Mouse (Mus musculus) c-Kit-positive CD71-negative TER-119-negative erythroid progenitor cells, embryonic 14.5 days (primary cell): Measurements from ENCODE around the gene Ptger2.

Experiments used
- DNase-seq: peaks from one replicate; pipeline ENCODE4 v3.0.0-alpha.2; 2013; ENCODE audit warnings: low read depth

Gene Ptger2

DNA sequence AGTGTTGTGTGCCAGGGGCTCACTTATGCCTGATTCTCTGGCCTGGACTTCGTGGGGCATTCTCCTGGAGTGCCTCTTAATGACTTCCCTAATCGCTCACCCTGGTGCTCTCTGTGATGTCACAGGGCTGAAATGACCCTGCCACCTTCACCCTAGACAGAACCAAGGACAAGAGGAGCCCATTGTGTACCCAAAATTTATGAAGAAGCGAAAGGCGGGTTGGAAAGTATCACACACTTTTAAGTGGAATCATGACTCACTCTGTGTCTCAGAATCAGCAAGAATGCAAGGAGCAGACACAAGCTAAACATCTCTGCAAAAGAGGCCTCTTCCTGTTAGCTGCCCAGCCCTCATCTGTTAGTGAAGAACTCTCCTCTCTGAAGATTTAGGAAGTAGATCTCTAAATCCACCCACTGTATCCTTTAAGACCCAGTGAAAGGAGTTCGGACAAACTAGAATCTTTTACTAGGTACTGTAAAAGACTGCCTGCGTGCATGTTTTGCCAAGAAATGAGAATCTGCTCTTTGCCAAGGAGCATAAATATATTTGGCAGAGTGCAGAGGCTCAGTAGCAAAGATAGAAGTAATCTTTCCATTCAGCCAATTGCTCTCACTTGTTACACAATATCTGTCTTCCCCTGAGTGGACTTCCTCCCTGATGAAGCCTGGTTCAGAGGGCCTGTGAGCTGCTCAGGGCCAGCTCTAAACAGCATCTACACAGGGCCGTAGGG, 61.9 kb downstream of the Ptger2 start:
- peak; percentile 53 for DNase-seq

DNA sequence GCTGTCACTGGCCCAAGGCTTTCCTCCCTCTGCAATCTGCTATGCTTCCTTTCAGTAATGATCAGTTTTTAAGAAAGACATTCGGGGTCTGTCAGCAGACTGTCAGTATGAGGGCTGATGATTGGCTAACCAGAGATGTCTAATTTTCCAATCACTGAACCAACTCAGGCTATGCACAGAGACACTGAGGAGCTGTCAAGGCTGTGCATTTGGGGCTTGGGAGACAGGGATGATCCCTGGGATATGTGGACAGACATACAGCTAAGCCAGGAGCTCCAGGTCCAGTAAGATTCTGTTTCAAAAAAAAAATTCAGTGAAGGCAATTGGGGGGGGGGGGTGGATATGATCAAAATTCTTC, 62.4 kb downstream of the Ptger2 start:
- no peak for DNase-seq

GRCm38 (mm10) chr14:45051116-45051515, 63.1 kb downstream of the Ptger2 start:
- DNase-seq = no peak
